Mouse (Mus musculus) G1E (cell line): ENCODE measurements around the gene Ccdc88c.

Experiments
- CTCF ChIP-seq: IDR thresholded peaks from 2 replicates; pipeline ENCODE4 v1.5.1; 2012; ENCODE audit warnings: low read depth, low read length, inconsistent platforms, mixed read lengths
- GATA1 ChIP-seq: IDR thresholded peaks from 2 replicates; pipeline ENCODE4 v1.6.1; 2012; ENCODE audit warnings: borderline replicate concordance, low read length, inconsistent platforms, mixed read lengths
- POLR2AphosphoS5 ChIP-seq: IDR thresholded peaks from 2 replicates; pipeline ENCODE4 v1.6.1; 2012; ENCODE audit warnings: low read depth, low read length, inconsistent platforms; ENCODE audit not compliant: insufficient replicate concordance
- TAL1 ChIP-seq: conservative IDR thresholded peaks from 2 replicates; pipeline ENCODE4 v1.6.1; 2012; ENCODE audit warnings: low read depth, low read length, inconsistent platforms, mixed read lengths

DNA sequence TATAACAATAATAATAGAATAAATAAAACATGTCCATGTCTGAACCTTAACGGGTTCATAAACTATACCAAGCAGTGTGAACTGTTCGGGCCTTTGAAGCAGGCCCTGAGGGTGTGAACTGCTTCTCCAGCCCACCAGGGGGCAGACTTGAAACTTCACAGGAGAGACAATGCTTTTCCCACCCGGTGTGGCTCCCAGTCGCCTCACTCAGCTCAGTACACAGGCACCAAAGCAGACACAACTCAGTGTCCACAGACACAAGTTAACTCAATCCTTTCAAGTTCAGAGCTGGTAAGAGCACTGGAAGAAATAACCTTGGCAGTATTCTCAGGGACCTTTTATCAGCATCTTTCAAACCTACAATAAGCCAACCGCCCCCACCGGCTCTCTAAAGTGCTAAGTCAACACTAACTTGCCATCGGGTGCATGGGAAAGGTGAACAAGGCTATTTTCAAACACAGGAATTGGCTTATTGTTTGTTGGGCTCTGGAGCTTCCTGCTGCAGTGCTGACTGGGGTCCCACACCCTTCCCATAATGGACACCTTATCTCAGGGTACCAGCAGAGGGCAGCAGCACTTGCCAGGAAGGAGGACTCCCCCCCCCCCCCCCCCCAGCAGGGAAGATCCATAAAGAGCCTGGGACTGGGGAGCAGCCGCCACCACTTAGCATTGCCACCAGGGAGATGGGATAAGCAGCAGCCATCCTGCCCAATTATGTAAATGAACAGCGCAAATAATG lies 76.5 kb downstream of the Ccdc88c start:
- TF ChIP-seq CTCF (peak; percentile 78), POLR2AphosphoS5 (no peak), TAL1 (no peak), GATA1 (no peak)
